Comparison of ENCODE assay signal across 26 mouse cellular contexts in the genomic region with DNA sequence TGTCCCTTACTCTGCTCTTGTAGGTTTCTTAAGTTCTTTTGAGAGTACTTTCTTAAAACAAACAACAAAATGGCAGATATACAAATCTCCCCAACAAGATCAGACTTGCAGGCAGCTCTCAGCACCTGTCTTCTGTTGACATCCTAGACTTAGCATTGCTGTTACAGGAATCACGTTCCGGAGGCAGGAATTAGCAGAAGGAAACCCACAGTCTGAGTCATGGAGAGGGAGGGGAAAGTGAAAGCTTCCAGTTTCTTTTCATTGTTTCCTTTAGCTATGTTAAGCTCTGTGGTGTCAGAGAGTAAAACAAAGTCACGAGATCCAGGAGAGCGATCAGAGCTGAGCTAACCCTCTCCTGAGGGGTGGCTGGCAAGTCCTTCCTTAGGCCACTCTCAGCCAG. TPM values are rescaled to one million over a fixed set of nuclear protein-coding genes. Genes with fewer than 3 reads are reported as not detected.
DNase-seq lines count a peak whose midpoint lies in the region; ATAC-seq and TF ChIP-seq lines count a peak whose summit lies in the region.
"Had no signal": no experiment of that assay in that cellular context is flagged by ENCODE, and none has a peak within 500 bp of the region (broad histone marks: within the 10 kb centered on the region; RNA-seq: fewer than 3 reads in every experiment).

No protein-coding gene starts in this region.

- no peaks in the 10 kb centered on the region for H3K9me3 ChIP-seq in heart, embryonic 12.5 days (replicated peaks)
- H3K9me3 ChIP-seq in heart, embryonic 10.5 days: no peaks in the 10 kb centered on the region
- H3K9me3 ChIP-seq in embryonic facial prominence, embryonic 15.5 days (replicated peaks): no peaks in the 10 kb centered on the region
- H3K9me3 ChIP-seq: liver, embryonic 15.5 days had no signal

- H3K9ac ChIP-seq in heart, embryonic 12.5 days: 0 out of 2 replicates have a peak overlapping the region, but pooled peaks have one; percentile 30
- H3K9ac ChIP-seq in embryonic facial prominence, embryonic 15.5 days: no peak overlapping the region
- H3K9ac ChIP-seq: liver, embryonic 15.5 days had no signal

- WGBS in heart, embryonic 12.5 days: 43% methylated on average over 4 of the region's 4 CpGs
- WGBS in heart, embryonic 10.5 days: 52% methylated on average over 4 of the region's 4 CpGs
- WGBS in embryonic facial prominence, embryonic 15.5 days: 42% methylated on average over 4 of the region's 4 CpGs
- WGBS in olfactory bulb, adult 2 months: 29% methylated on average over 4 of the region's 4 CpGs

- no peak for DNase-seq in heart, embryonic 10.5 days (ENCODE audit: low spot score)
- peak; percentile 64 for DNase-seq in 3T3-L1 (ENCODE audit: low read depth, low spot score)
- no peak for DNase-seq in neural tube, embryonic 10.5 days (ENCODE audit: extremely low spot score, low spot score)
- DNase-seq in spleen, adult 12 weeks (ENCODE audit: low spot score): no peak
- no peak for DNase-seq in adrenal gland, postnatal 10 days
- DNase-seq: B cell, adult 2 months; cerebellum, postnatal 14 days; heart, postnatal 4 days; right cerebral cortex, postnatal 14 days had no signal

- no peak for ATAC-seq in heart, embryonic 12.5 days (ENCODE audit: insufficient number of reproducible peaks, low FRiP score)
- ATAC-seq in embryonic facial prominence, embryonic 15.5 days (ENCODE audit: insufficient number of reproducible peaks, low FRiP score, low TSS enrichment, low read depth): 0 out of 2 replicates have a peak, but pooled peaks have one; percentile 19
- ATAC-seq: hindbrain, postnatal 0 days; midbrain, embryonic 16.5 days had no signal

- no peak overlapping the region for H3K4me3 ChIP-seq in heart, embryonic 12.5 days
- no peak overlapping the region for H3K4me3 ChIP-seq in heart, embryonic 10.5 days
- H3K4me3 ChIP-seq in embryonic facial prominence, embryonic 15.5 days (replicated peaks): no peak overlapping the region
- no peak overlapping the region for H3K4me3 ChIP-seq in olfactory bulb, adult 2 months (ENCODE audit: insufficient read depth, low read depth, low read length)
- H3K4me3 ChIP-seq: liver, embryonic 15.5 days had no signal

- no peak for TF ChIP-seq POLR2A in olfactory bulb, adult 2 months (IDR thresholded peaks at IDR 0.05; ENCODE audit: insufficient read depth, low read depth, low read length)

- peaks cover 19% of the 10 kb centered on the region for H3K4me1 ChIP-seq in heart, embryonic 12.5 days (replicated peaks)
- peaks cover 15% of the 10 kb centered on the region; the same call in 1 of the 2 replicates for H3K4me1 ChIP-seq in heart, embryonic 10.5 days
- no peaks in the 10 kb centered on the region for H3K4me1 ChIP-seq in embryonic facial prominence, embryonic 15.5 days
- peaks cover 2% of the 10 kb centered on the region for H3K4me1 ChIP-seq in olfactory bulb, adult 2 months (ENCODE audit: control insufficient read depth, insufficient read depth, low read length)

- H3K36me3 ChIP-seq in heart, embryonic 12.5 days: no peaks in the 10 kb centered on the region
- H3K36me3 ChIP-seq in heart, embryonic 10.5 days: no peaks in the 10 kb centered on the region
- no peaks in the 10 kb centered on the region for H3K36me3 ChIP-seq in embryonic facial prominence, embryonic 15.5 days
- H3K36me3 ChIP-seq: liver, embryonic 15.5 days had no signal

- TF ChIP-seq CTCF in olfactory bulb, adult 2 months (IDR thresholded peaks at IDR 0.05; ENCODE audit: insufficient read depth, low read depth, low read length): no peak

- H3K27ac ChIP-seq in heart, embryonic 12.5 days (ENCODE audit: poor library complexity, severe bottlenecking): peak overlapping the region; percentile 18; the same call in 1 of the 2 replicates
- no peak overlapping the region for H3K27ac ChIP-seq in heart, embryonic 10.5 days
- no peak overlapping the region; the same call in 1 of the 2 replicates for H3K27ac ChIP-seq in embryonic facial prominence, embryonic 15.5 days (replicated peaks)
- peak overlapping the region; percentile 44; the same call in 1 of the 2 replicates for H3K27ac ChIP-seq in olfactory bulb, adult 2 months (ENCODE audit: insufficient read depth, low read depth, low read length)
- H3K27ac ChIP-seq: hindbrain, postnatal 0 days; liver, embryonic 15.5 days had no signal

- no peaks in the 10 kb centered on the region for H3K27me3 ChIP-seq in heart, embryonic 12.5 days (replicated peaks)
- 0 out of 2 replicates have a peak, but pooled peaks cover 6% of the 10 kb centered on the region for H3K27me3 ChIP-seq in heart, embryonic 10.5 days (ENCODE audit: insufficient read depth, poor library complexity, severe bottlenecking)
- H3K27me3 ChIP-seq in embryonic facial prominence, embryonic 15.5 days: no peaks in the 10 kb centered on the region
- H3K27me3 ChIP-seq: liver, embryonic 15.5 days had no signal

- H3K4me2 ChIP-seq in heart, embryonic 12.5 days: no peak overlapping the region
- no peak overlapping the region for H3K4me2 ChIP-seq in embryonic facial prominence, embryonic 15.5 days (replicated peaks)
- H3K4me2 ChIP-seq: liver, embryonic 15.5 days had no signal

RNA-seq across cellular contexts. Expression of a gene that starts 9.9 kb away (rescaled TPM):
- not detected in 2 replicates for polyA plus RNA-seq in heart, embryonic 12.5 days (2016; fragmentation: Nextera tagmentation; extraction: Ambion mirVana)
- polyA plus RNA-seq in heart, embryonic 10.5 days (2016; fragmentation: Nextera tagmentation; extraction: Ambion mirVana): not detected in 2 replicates
- 0.83 and 1.1 TPM in 2 replicates for polyA plus RNA-seq in embryonic facial prominence, embryonic 15.5 days (2015; fragmentation: Nextera tagmentation; extraction: Ambion mirVana)
- not detected in 2 replicates for polyA plus RNA-seq in olfactory bulb, adult 2 months (2012; ENCODE audit: insufficient read depth, insufficient read length, low replicate concordance, missing spikeins)
- under 1 TPM; 0.24 to 0.42 TPM for total RNA-seq in adrenal gland, postnatal 10 days (2021)
- total RNA-seq: gastrocnemius, postnatal 4 days; heart, postnatal 4 days; hindbrain, postnatal 0 days; layer of hippocampus, postnatal 14 days; left cerebral cortex, postnatal 14 days; megakaryocyte progenitor cell, adult 5-6 weeks had no signal
- polyA plus RNA-seq: heart, embryonic 14.5 days; hindbrain, postnatal 0 days; midbrain, embryonic 16.5 days; neural tube, embryonic 11.5 days had no signal

RNA-seq across cellular contexts. Expression of a gene that starts 27.5 kb away (rescaled TPM):
- not detected in 2 replicates for polyA plus RNA-seq in heart, embryonic 12.5 days (2016; fragmentation: Nextera tagmentation; extraction: Ambion mirVana)
- not detected in 2 replicates for polyA plus RNA-seq in heart, embryonic 10.5 days (2016; fragmentation: Nextera tagmentation; extraction: Ambion mirVana)
- not detected in 2 replicates for polyA plus RNA-seq in embryonic facial prominence, embryonic 15.5 days (2015; fragmentation: Nextera tagmentation; extraction: Ambion mirVana)
- polyA plus RNA-seq in olfactory bulb, adult 2 months (2012; ENCODE audit: insufficient read depth, insufficient read length, low replicate concordance, missing spikeins): not detected in 2 replicates
- total RNA-seq in adrenal gland, postnatal 10 days (2021): not detected
- total RNA-seq: adrenal gland, postnatal 4 days; gastrocnemius, postnatal 4 days; heart, postnatal 4 days; hindbrain, postnatal 0 days; layer of hippocampus, postnatal 14 days; left cerebral cortex, postnatal 14 days had no signal
- polyA plus RNA-seq: heart, embryonic 14.5 days; hindbrain, postnatal 0 days; kidney, embryonic 14.5 days; large intestine, adult 2 months; midbrain, embryonic 16.5 days; neural tube, embryonic 11.5 days had no signal

RNA-seq across cellular contexts. Expression of a gene that starts 27.6 kb away (rescaled TPM):
- not detected in 2 replicates for polyA plus RNA-seq in heart, embryonic 12.5 days (2016; fragmentation: Nextera tagmentation; extraction: Ambion mirVana)
- polyA plus RNA-seq in heart, embryonic 10.5 days (2016; fragmentation: Nextera tagmentation; extraction: Ambion mirVana): not detected in 2 replicates
- polyA plus RNA-seq in embryonic facial prominence, embryonic 15.5 days (2015; fragmentation: Nextera tagmentation; extraction: Ambion mirVana): 1.2 and 1.3 TPM in 2 replicates
- polyA plus RNA-seq in olfactory bulb, adult 2 months (2012; ENCODE audit: insufficient read depth, insufficient read length, low replicate concordance, missing spikeins): not detected in 2 replicates
- total RNA-seq in adrenal gland, postnatal 10 days (2021): not detected
- total RNA-seq: gastrocnemius, postnatal 4 days; heart, postnatal 4 days; hindbrain, postnatal 0 days; layer of hippocampus, postnatal 14 days; left cerebral cortex, postnatal 14 days; megakaryocyte progenitor cell, adult 5-6 weeks had no signal
- polyA plus RNA-seq: heart, embryonic 14.5 days; hindbrain, postnatal 0 days; kidney, embryonic 14.5 days; limb, embryonic 14.5 days; midbrain, embryonic 16.5 days; neural tube, embryonic 11.5 days; urinary bladder, adult 2 months had no signal

RNA-seq across cellular contexts. Expression of a gene that starts 51.7 kb away (rescaled TPM):
- polyA plus RNA-seq in heart, embryonic 12.5 days (2016; fragmentation: Nextera tagmentation; extraction: Ambion mirVana): not detected in 2 replicates
- polyA plus RNA-seq in heart, embryonic 10.5 days (2016; fragmentation: Nextera tagmentation; extraction: Ambion mirVana): not detected in 2 replicates
- polyA plus RNA-seq in embryonic facial prominence, embryonic 15.5 days (2015; fragmentation: Nextera tagmentation; extraction: Ambion mirVana): 0.46 and 1.1 TPM in 2 replicates
- polyA plus RNA-seq in olfactory bulb, adult 2 months (2012; ENCODE audit: insufficient read depth, insufficient read length, low replicate concordance, missing spikeins): not detected in 2 replicates
- total RNA-seq in adrenal gland, postnatal 10 days (2021): 1 to 10 TPM; 1.7 to 2.8 TPM
- total RNA-seq: gastrocnemius, postnatal 4 days; hindbrain, postnatal 0 days; layer of hippocampus, postnatal 14 days had no signal
- polyA plus RNA-seq: heart, embryonic 14.5 days; hindbrain, postnatal 0 days; kidney, embryonic 14.5 days; midbrain, embryonic 16.5 days; neural tube, embryonic 11.5 days had no signal

RNA-seq across cellular contexts. Expression of a gene that starts 55.0 kb away (rescaled TPM):
- polyA plus RNA-seq in heart, embryonic 12.5 days (2016; fragmentation: Nextera tagmentation; extraction: Ambion mirVana): 0.15 and 0.54 TPM in 2 replicates
- polyA plus RNA-seq in heart, embryonic 10.5 days (2016; fragmentation: Nextera tagmentation; extraction: Ambion mirVana): 0.10 and 0.14 TPM in 2 replicates
- 0.15 TPM in 1 of 2 replicates, not detected in the other for polyA plus RNA-seq in embryonic facial prominence, embryonic 15.5 days (2015; fragmentation: Nextera tagmentation; extraction: Ambion mirVana)
- not detected in 2 replicates for polyA plus RNA-seq in olfactory bulb, adult 2 months (2012; ENCODE audit: insufficient read depth, insufficient read length, low replicate concordance, missing spikeins)
- total RNA-seq in adrenal gland, postnatal 10 days (2021): not detected
- total RNA-seq: adrenal gland, postnatal 4 days; heart, postnatal 4 days; hindbrain, postnatal 0 days; layer of hippocampus, postnatal 14 days; left cerebral cortex, postnatal 14 days; megakaryocyte progenitor cell, adult 5-6 weeks had no signal
- polyA plus RNA-seq: heart, embryonic 14.5 days; hindbrain, postnatal 0 days; kidney, embryonic 14.5 days; large intestine, adult 2 months; midbrain, embryonic 16.5 days; neural tube, embryonic 11.5 days had no signal

Comparison
In these comparisons a context has a peak if more than half of its experiments do, and no peak if none do; other contexts are left out.
1. H3K27ac ChIP-seq: peak in heart, embryonic 12.5 days (single experiment) and olfactory bulb, adult 2 months (single experiment); none in heart, embryonic 10.5 days (single experiment) and embryonic facial prominence, embryonic 15.5 days (single experiment).